Mouse (Mus musculus): Measurements from ENCODE around the gene Sec16a. TPM values are rescaled to one million over a fixed set of nuclear protein-coding genes. Genes with fewer than 3 reads are reported as not detected.

The Sec16a gene
- polyA plus RNA-seq, 1 experiment: 51.5 TPM

DNA sequence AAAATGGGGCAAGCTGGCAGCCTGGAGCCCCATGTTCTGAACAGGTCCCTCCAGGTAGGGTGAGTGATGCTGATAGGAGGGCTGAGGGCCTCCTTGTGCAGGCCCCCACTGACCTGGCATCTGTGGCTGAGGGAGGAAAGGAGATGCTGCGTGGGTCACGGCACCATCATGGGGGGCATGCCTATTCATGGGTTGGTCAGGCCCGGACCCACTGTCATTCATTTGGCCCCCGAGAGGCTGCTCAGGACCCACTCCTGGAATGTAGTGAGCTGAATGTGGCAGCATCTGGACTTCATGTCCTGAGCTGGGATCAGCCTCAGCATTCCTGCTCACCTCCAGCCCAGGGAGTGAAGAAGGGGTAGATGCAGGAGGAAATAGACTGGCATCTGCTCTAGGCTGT is 3.8 kb downstream of the Sec16a start:
- TF ChIP-seq CTCF (IDR thresholded peaks at IDR 0.05; ENCODE audit: low read depth, low read length) (no peak), EP300 (IDR thresholded peaks at IDR 0.05; ENCODE audit: insufficient read depth, low read depth, low read length) (no peak), POLR2A (IDR thresholded peaks at IDR 0.05; ENCODE audit: insufficient read depth, low read length) (no peak)
- Histone ChIP-seq H3K9ac (ENCODE audit: low read depth, poor library complexity, severe bottlenecking) (no peak overlapping the region), H3K27me3 (ENCODE audit: control insufficient read depth, insufficient read depth, low read length, poor library complexity, severe bottlenecking) (no peaks in the 10 kb centered on the region), H3K4me1 (ENCODE audit: control insufficient read depth, insufficient read depth, low read length) (no peaks in the 10 kb centered on the region), H3K27ac (ENCODE audit: insufficient read depth, low read length) (no peak overlapping the region), H3K9me3 (replicated peaks; ENCODE audit: control insufficient read depth, insufficient read depth, low read length, poor library complexity, severe bottlenecking) (no peaks in the 10 kb centered on the region), H3K4me3 (ENCODE audit: low read depth, low read length) (no peak overlapping the region), H3K36me3 (ENCODE audit: control insufficient read depth, insufficient read depth, low read length, poor library complexity, severe bottlenecking) (peaks cover 25% of the 10 kb centered on the region)

DNA sequence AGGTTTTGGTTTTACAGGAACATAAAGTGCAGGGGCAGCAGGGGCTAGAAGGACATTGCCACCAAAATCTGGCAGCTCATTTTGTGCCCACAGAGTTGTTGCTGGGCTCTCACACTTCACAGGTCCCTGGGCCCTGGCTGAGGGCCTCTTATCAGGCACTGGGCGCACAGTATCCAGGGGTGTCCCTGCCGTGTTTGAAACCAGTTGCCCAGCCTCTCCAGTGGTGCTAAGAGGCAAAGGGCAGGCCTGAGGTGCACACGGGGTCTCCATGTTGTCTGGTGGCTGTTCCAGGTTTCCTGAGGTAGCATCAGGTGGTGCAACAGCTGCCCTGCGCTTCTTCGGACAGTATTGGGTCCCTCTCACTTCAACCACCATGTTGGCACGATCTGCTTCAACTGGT is 5.3 kb downstream of the Sec16a start:
- no peaks in the 10 kb centered on the region for H3K27me3 ChIP-seq (ENCODE audit: control insufficient read depth, insufficient read depth, low read length, poor library complexity, severe bottlenecking)
- peaks cover 39% of the 10 kb centered on the region for H3K36me3 ChIP-seq (ENCODE audit: control insufficient read depth, insufficient read depth, low read length, poor library complexity, severe bottlenecking)
- H3K9ac ChIP-seq (ENCODE audit: low read depth, poor library complexity, severe bottlenecking): no peak overlapping the region
- no peak for TF ChIP-seq CTCF (IDR thresholded peaks at IDR 0.05; ENCODE audit: low read depth, low read length)
- no peak for TF ChIP-seq POLR2A (IDR thresholded peaks at IDR 0.05; ENCODE audit: insufficient read depth, low read length)
- no peak for TF ChIP-seq EP300 (IDR thresholded peaks at IDR 0.05; ENCODE audit: insufficient read depth, low read depth, low read length)
- no peaks in the 10 kb centered on the region for H3K9me3 ChIP-seq (replicated peaks; ENCODE audit: control insufficient read depth, insufficient read depth, low read length, poor library complexity, severe bottlenecking)
- H3K4me1 ChIP-seq (ENCODE audit: control insufficient read depth, insufficient read depth, low read length): no peaks in the 10 kb centered on the region
- H3K27ac ChIP-seq (ENCODE audit: insufficient read depth, low read length): no peak overlapping the region
- H3K4me3 ChIP-seq (ENCODE audit: low read depth, low read length): no peak overlapping the region

DNA sequence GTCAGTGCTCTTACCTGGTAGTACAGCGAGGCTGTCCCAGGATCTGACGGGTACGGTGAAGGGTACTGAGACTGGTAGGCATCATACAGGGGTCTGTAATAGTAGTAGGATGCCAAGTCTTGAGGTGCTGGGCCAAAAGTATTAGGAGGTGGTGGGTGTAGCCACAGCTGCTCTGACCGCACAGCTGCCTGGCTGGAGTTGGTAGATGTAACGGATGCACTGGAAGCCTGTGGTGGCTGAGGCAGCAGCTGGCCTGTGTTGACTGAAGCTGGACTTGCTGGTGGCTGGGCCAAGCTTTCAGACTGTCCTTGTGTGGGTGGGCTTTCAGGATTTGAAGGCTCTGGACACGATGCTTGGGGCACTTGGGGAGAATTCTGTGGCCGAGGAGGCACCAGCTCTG is 6.6 kb downstream of the Sec16a start:
- Histone ChIP-seq H3K27me3 (ENCODE audit: control insufficient read depth, insufficient read depth, low read length, poor library complexity, severe bottlenecking) (no peaks in the 10 kb centered on the region), H3K36me3 (ENCODE audit: control insufficient read depth, insufficient read depth, low read length, poor library complexity, severe bottlenecking) (peaks cover 50% of the 10 kb centered on the region), H3K9ac (ENCODE audit: low read depth, poor library complexity, severe bottlenecking) (no peak overlapping the region), H3K27ac (ENCODE audit: insufficient read depth, low read length) (no peak overlapping the region), H3K9me3 (replicated peaks; ENCODE audit: control insufficient read depth, insufficient read depth, low read length, poor library complexity, severe bottlenecking) (no peaks in the 10 kb centered on the region), H3K4me3 (ENCODE audit: low read depth, low read length) (no peak overlapping the region), H3K4me1 (ENCODE audit: control insufficient read depth, insufficient read depth, low read length) (no peaks in the 10 kb centered on the region)
- no peak for TF ChIP-seq CTCF (IDR thresholded peaks at IDR 0.05; ENCODE audit: low read depth, low read length)
- no peak for TF ChIP-seq EP300 (IDR thresholded peaks at IDR 0.05; ENCODE audit: insufficient read depth, low read depth, low read length)
- TF ChIP-seq POLR2A (IDR thresholded peaks at IDR 0.05; ENCODE audit: insufficient read depth, low read length): no peak

DNA sequence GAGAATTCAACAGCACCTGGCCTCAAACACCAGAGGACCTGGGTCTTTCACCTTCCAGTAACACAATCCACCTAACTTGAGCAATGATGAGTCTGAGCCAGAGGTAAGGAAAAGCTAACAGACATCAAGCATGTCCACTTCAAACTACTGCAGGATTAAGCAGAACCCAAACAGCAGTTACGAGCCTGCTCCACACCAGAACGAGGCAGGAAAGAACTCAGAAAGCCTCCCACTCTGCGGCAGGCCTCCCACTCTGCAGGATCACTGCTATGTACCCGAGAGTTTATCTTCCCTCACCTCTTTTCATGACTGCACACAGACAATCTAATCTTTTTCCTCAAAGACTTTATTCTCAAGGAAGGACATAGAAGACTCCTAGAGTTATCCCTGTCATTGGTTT is 7.8 kb downstream of the Sec16a start:
- Histone ChIP-seq H3K9ac (ENCODE audit: low read depth, poor library complexity, severe bottlenecking) (no peak overlapping the region), H3K4me1 (ENCODE audit: control insufficient read depth, insufficient read depth, low read length) (no peaks in the 10 kb centered on the region), H3K27ac (ENCODE audit: insufficient read depth, low read length) (no peak overlapping the region), H3K4me3 (ENCODE audit: low read depth, low read length) (no peak overlapping the region), H3K9me3 (replicated peaks; ENCODE audit: control insufficient read depth, insufficient read depth, low read length, poor library complexity, severe bottlenecking) (no peaks in the 10 kb centered on the region), H3K27me3 (ENCODE audit: control insufficient read depth, insufficient read depth, low read length, poor library complexity, severe bottlenecking) (no peaks in the 10 kb centered on the region), H3K36me3 (ENCODE audit: control insufficient read depth, insufficient read depth, low read length, poor library complexity, severe bottlenecking) (peaks cover 60% of the 10 kb centered on the region)
- no peak for TF ChIP-seq POLR2A (IDR thresholded peaks at IDR 0.05; ENCODE audit: insufficient read depth, low read length)

DNA sequence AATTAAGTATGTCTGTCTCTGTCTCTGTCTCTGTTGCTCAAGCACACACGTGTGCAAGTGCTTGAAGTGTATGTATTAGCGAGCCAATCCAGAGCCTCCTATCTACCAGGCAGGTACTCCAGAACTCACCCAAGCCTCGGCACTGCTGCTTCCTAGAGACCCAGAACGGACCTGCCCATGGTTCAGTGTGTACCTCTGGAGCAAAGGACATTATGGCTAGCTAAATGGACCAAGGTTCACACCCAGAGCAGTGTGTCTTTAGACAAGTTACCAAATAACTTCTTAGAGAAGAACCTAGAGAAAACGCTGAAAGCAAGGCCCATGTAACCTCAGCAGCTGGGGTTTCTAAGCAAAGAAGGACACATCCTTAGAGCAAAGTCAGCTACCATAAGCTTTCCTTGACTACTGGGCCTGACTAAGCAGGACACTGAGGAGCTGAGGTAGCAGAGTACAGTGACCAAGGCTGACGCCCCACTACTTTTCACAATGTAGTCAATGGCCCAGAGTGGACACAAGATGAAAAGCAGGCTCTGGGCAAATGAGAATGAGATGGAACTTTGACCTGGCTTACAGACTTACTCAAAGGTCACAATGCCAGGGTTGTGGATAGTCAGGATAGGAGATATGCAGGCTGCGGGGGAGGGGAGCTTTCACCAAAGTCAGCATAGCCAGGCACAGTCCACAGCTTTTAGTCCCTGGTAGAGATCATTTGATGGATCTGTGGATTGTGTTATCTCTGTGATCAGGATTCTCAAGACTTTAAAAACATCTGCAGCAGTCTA is 10.0 kb downstream of the Sec16a start:
- no peaks in the 10 kb centered on the region for H3K27me3 ChIP-seq (ENCODE audit: control insufficient read depth, insufficient read depth, low read length, poor library complexity, severe bottlenecking)
- H3K36me3 ChIP-seq (ENCODE audit: control insufficient read depth, insufficient read depth, low read length, poor library complexity, severe bottlenecking): peaks cover 56% of the 10 kb centered on the region
- TF ChIP-seq POLR2A (IDR thresholded peaks at IDR 0.05; ENCODE audit: insufficient read depth, low read length) (no peak), EP300 (IDR thresholded peaks at IDR 0.05; ENCODE audit: insufficient read depth, low read depth, low read length) (no peak), CTCF (IDR thresholded peaks at IDR 0.05; ENCODE audit: low read depth, low read length) (no peak)
- H3K4me1 ChIP-seq (ENCODE audit: control insufficient read depth, insufficient read depth, low read length): no peaks in the 10 kb centered on the region
- H3K9ac ChIP-seq (ENCODE audit: low read depth, poor library complexity, severe bottlenecking): no peak overlapping the region
- no peaks in the 10 kb centered on the region for H3K9me3 ChIP-seq (replicated peaks; ENCODE audit: control insufficient read depth, insufficient read depth, low read length, poor library complexity, severe bottlenecking)
- no peak overlapping the region for H3K27ac ChIP-seq (ENCODE audit: insufficient read depth, low read length)
- no peak overlapping the region for H3K4me3 ChIP-seq (ENCODE audit: low read depth, low read length)

GRCm38 (mm10) chr2:26429851-26430250 is 15.2 kb downstream of the Sec16a start:
- Histone ChIP-seq H3K9me3 (replicated peaks; ENCODE audit: control insufficient read depth, insufficient read depth, low read length, poor library complexity, severe bottlenecking) (no peaks in the 10 kb centered on the region), H3K4me3 (ENCODE audit: low read depth, low read length) (no peak overlapping the region), H3K27me3 (ENCODE audit: control insufficient read depth, insufficient read depth, low read length, poor library complexity, severe bottlenecking) (no peaks in the 10 kb centered on the region), H3K4me1 (ENCODE audit: control insufficient read depth, insufficient read depth, low read length) (no peaks in the 10 kb centered on the region), H3K27ac (ENCODE audit: insufficient read depth, low read length) (no peak overlapping the region), H3K9ac (ENCODE audit: low read depth, poor library complexity, severe bottlenecking) (no peak overlapping the region), H3K36me3 (ENCODE audit: control insufficient read depth, insufficient read depth, low read length, poor library complexity, severe bottlenecking) (peaks cover 76% of the 10 kb centered on the region)
- TF ChIP-seq POLR2A (IDR thresholded peaks at IDR 0.05; ENCODE audit: insufficient read depth, low read length): no peak
- TF ChIP-seq EP300 (IDR thresholded peaks at IDR 0.05; ENCODE audit: insufficient read depth, low read depth, low read length): no peak
- TF ChIP-seq CTCF (IDR thresholded peaks at IDR 0.05; ENCODE audit: low read depth, low read length): no peak
